Mouse (Mus musculus): ENCODE results near the gene Catsperz. TPM values are rescaled to one million over a fixed set of nuclear protein-coding genes. Genes with fewer than 3 reads are reported as not detected.
A peak's percentile ranks its signal among the peaks of the same experiment; 100 is the strongest.

The Catsperz gene
- polyA plus RNA-seq, 2 experiments = 5.4 to 5.6 TPM

- H3K36me3 ChIP-seq (ENCODE audit: control insufficient read depth, insufficient read depth, low read length) = peaks cover 65% of the 10 kb centered on the region
- DNase-seq (ENCODE audit: low spot score) (no peak), ATAC-seq (ENCODE audit: low FRiP score, low read depth) (no peak)
- H3K27me3 ChIP-seq (ENCODE audit: control insufficient read depth, insufficient read depth, low read length) = no peaks in the 10 kb centered on the region
- no peak for TF ChIP-seq POLR2A (IDR thresholded peaks at IDR 0.05; ENCODE audit: borderline replicate concordance, extremely low read depth, insufficient read depth, insufficient read length)
- H3K4me2 ChIP-seq (replicated peaks; ENCODE audit: low read depth, low read length, severe bottlenecking) = no peak overlapping the region
- no peak overlapping the region for H3K4me3 ChIP-seq (replicated peaks; ENCODE audit: low read length)
- H3K27ac ChIP-seq (replicated peaks; ENCODE audit: low read depth, low read length) = no peak overlapping the region
- WGBS = 74% methylated on average over 7 of the region's 7 CpGs
- no peaks in the 10 kb centered on the region for H3K9me3 ChIP-seq (ENCODE audit: control insufficient read depth, low read length)
- peaks cover 10% of the 10 kb centered on the region for H3K4me1 ChIP-seq (ENCODE audit: control insufficient read depth, insufficient read depth, low read length)
- no peak overlapping the region for H3K9ac ChIP-seq (ENCODE audit: low read depth, low read length, severe bottlenecking)
Measured at GRCm38 (mm10) chr19:6955424-6955823, 30.2 kb upstream of the Catsperz start.

- Histone ChIP-seq H3K36me3 (ENCODE audit: control insufficient read depth, insufficient read depth, low read length) (peaks cover 51% of the 10 kb centered on the region), H3K4me3 (replicated peaks; ENCODE audit: low read length) (no peak overlapping the region), H3K27ac (replicated peaks; ENCODE audit: low read depth, low read length) (no peak overlapping the region), H3K4me1 (ENCODE audit: control insufficient read depth, insufficient read depth, low read length) (peaks cover 18% of the 10 kb centered on the region), H3K9ac (ENCODE audit: low read depth, low read length, severe bottlenecking) (no peak overlapping the region), H3K9me3 (ENCODE audit: control insufficient read depth, low read length) (no peaks in the 10 kb centered on the region), H3K4me2 (replicated peaks; ENCODE audit: low read depth, low read length, severe bottlenecking) (no peak overlapping the region), H3K27me3 (ENCODE audit: control insufficient read depth, insufficient read depth, low read length) (no peaks in the 10 kb centered on the region)
- DNase-seq (ENCODE audit: low spot score) (no peak), ATAC-seq (ENCODE audit: low FRiP score, low read depth) (no peak)
- 48% methylated on average over 9 of the region's 9 CpGs for WGBS
- no peak for TF ChIP-seq POLR2A (IDR thresholded peaks at IDR 0.05; ENCODE audit: borderline replicate concordance, extremely low read depth, insufficient read depth, insufficient read length)
Measured at GRCm38 (mm10) chr19:6954046-6954445, 28.9 kb upstream of the Catsperz start.

- Histone ChIP-seq H3K9ac (ENCODE audit: low read depth, low read length, severe bottlenecking) (peak overlapping the region; percentile 70), H3K9me3 (ENCODE audit: control insufficient read depth, low read length) (no peaks in the 10 kb centered on the region), H3K36me3 (ENCODE audit: control insufficient read depth, insufficient read depth, low read length) (peaks cover 43% of the 10 kb centered on the region), H3K27ac (replicated peaks; ENCODE audit: low read depth, low read length) (no peak overlapping the region), H3K27me3 (ENCODE audit: control insufficient read depth, insufficient read depth, low read length) (no peaks in the 10 kb centered on the region), H3K4me1 (ENCODE audit: control insufficient read depth, insufficient read depth, low read length) (peaks cover 18% of the 10 kb centered on the region), H3K4me3 (replicated peaks; ENCODE audit: low read length) (peak overlapping the region; percentile 62), H3K4me2 (replicated peaks; ENCODE audit: low read depth, low read length, severe bottlenecking) (peak overlapping the region; percentile 98)
- WGBS = 9% methylated on average over 3 of the region's 3 CpGs
- DNase-seq (ENCODE audit: low spot score) = no peak
- no peak for TF ChIP-seq POLR2A (IDR thresholded peaks at IDR 0.05; ENCODE audit: borderline replicate concordance, extremely low read depth, insufficient read depth, insufficient read length)
- ATAC-seq (ENCODE audit: low FRiP score, low read depth) = no peak
Measured at GRCm38 (mm10) chr19:6952712-6953037, 27.5 kb upstream of the Catsperz start.

GRCm38 (mm10) chr19:6951994-6952711 lies 27.0 kb upstream of the Catsperz start:
- Histone ChIP-seq H3K9ac (ENCODE audit: low read depth, low read length, severe bottlenecking) (peak overlapping the region; percentile 70), H3K27ac (replicated peaks; ENCODE audit: low read depth, low read length) (peak overlapping the region; percentile 92), H3K36me3 (ENCODE audit: control insufficient read depth, insufficient read depth, low read length) (peaks cover 38% of the 10 kb centered on the region), H3K9me3 (ENCODE audit: control insufficient read depth, low read length) (no peaks in the 10 kb centered on the region), H3K27me3 (ENCODE audit: control insufficient read depth, insufficient read depth, low read length) (no peaks in the 10 kb centered on the region), H3K4me3 (replicated peaks; ENCODE audit: low read length) (peak overlapping the region; percentile 62), H3K4me1 (ENCODE audit: control insufficient read depth, insufficient read depth, low read length) (peaks cover 18% of the 10 kb centered on the region), H3K4me2 (replicated peaks; ENCODE audit: low read depth, low read length, severe bottlenecking) (peak overlapping the region; percentile 98)
- 2% methylated on average over 31 of the region's 31 CpGs for WGBS
- TF ChIP-seq POLR2A (IDR thresholded peaks at IDR 0.05; ENCODE audit: borderline replicate concordance, extremely low read depth, insufficient read depth, insufficient read length) = no peak
- ATAC-seq (ENCODE audit: low FRiP score, low read depth) (0 out of 2 replicates have a peak, but pooled peaks have one; percentile 4), DNase-seq (ENCODE audit: low spot score) (peak; percentile 30)

DNA sequence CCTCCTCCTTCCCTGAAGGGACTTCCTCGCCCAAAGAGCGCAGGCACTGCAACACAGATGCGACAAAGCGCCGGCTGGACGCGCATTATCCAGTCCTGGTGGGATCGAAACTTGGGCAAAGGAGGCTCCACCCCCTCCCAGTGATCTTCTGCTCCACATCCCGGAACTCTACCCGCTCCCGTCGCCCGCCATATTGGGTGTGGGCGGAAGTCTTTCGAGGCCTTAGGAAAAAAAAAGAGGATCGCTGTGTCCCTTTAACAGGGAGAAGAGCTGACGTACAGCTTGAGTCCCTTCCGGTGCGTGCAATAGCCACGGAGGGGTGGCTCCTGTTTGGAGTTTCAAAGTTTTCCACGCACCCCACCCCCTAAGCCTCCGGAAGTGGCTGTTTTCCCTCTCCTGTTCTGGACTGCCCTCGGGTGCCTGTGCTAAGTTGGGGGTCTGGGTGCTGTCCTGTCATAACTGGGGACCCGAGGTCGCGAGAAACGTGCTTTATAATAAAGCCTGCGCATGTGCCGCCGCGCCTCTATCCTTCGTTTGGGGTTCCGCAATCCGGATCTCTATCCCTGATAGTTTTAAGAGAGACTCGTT lies 26.3 kb upstream of the Catsperz start:
- Histone ChIP-seq H3K9me3 (ENCODE audit: control insufficient read depth, low read length) (no peaks in the 10 kb centered on the region), H3K27ac (replicated peaks; ENCODE audit: low read depth, low read length) (peak overlapping the region; percentile 92), H3K9ac (ENCODE audit: low read depth, low read length, severe bottlenecking) (peak overlapping the region; percentile 70), H3K4me1 (ENCODE audit: control insufficient read depth, insufficient read depth, low read length) (peaks cover 18% of the 10 kb centered on the region), H3K36me3 (ENCODE audit: control insufficient read depth, insufficient read depth, low read length) (peaks cover 32% of the 10 kb centered on the region), H3K4me2 (replicated peaks; ENCODE audit: low read depth, low read length, severe bottlenecking) (peak overlapping the region; percentile 98), H3K4me3 (replicated peaks; ENCODE audit: low read length) (peak overlapping the region; percentile 62), H3K27me3 (ENCODE audit: control insufficient read depth, insufficient read depth, low read length) (no peaks in the 10 kb centered on the region)
- WGBS = under 1% methylated on average over 35 of the region's 35 CpGs
- 0 out of 2 replicates have a peak, but pooled peaks have one; percentile 9 for TF ChIP-seq POLR2A (IDR thresholded peaks at IDR 0.05; ENCODE audit: borderline replicate concordance, extremely low read depth, insufficient read depth, insufficient read length)
- DNase-seq (ENCODE audit: low spot score) (peak; percentile 92), ATAC-seq (ENCODE audit: low FRiP score, low read depth) (peak; percentile 86)

Measured in limb, embryonic 14.5 days (tissue).